Mouse (Mus musculus): ENCODE data around the gene Kdm5a. TPM values are rescaled to one million over a fixed set of nuclear protein-coding genes. Genes with fewer than 3 reads are reported as not detected.

The Kdm5a gene
- polyA plus RNA-seq, 1 experiment from 2014 or later = 61.6 TPM

DNA sequence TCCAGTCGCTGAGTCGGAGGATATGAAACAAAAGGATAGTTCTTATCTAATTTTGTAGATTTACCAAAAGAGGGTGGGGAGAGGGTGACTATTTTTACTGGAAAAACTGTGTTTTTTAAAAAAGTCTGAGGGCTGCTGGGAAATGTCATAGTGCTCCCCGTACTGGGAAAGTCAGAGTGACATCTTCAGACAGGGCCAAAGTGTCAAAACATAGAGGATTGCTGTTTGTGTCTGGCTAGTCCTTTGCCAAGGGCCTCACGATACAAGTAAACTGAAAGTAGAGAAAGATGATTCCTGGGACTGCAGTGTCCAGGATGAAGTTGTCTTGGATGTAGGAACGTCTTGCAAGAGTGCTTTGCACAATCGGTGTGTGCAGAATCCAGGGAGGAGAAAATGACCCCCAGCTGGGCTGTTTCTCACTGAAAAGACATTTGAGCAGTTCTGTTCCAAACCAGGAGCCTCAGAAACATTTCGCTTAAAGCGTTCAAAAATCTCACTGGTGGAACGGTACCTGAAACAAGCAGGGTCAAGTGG lies 100.5 kb downstream of the Kdm5a start:
- DNase-seq (ENCODE audit: low spot score) (no peak), ATAC-seq (ENCODE audit: insufficient read depth, low FRiP score, low TSS enrichment) (no peak)
- 56% methylated on average over 9 of the region's 9 CpGs for WGBS
- H3K9ac ChIP-seq (ENCODE audit: low read length) = no peak overlapping the region
- H3K4me1 ChIP-seq (ENCODE audit: control insufficient read depth, insufficient read depth, low read length) = no peaks in the 10 kb centered on the region
- H3K27ac ChIP-seq (ENCODE audit: low read depth, low read length) = no peak overlapping the region
- H3K36me3 ChIP-seq (ENCODE audit: control insufficient read depth, insufficient read depth, low read length) = no peaks in the 10 kb centered on the region
- H3K4me3 ChIP-seq (ENCODE audit: low read depth, low read length) = no peak overlapping the region
- H3K27me3 ChIP-seq (ENCODE audit: control insufficient read depth, insufficient read depth, low read length) = peaks cover 29% of the 10 kb centered on the region
- no peak overlapping the region; the same call in 1 of the 2 replicates for H3K4me2 ChIP-seq (ENCODE audit: low read depth)
- no peaks in the 10 kb centered on the region for H3K9me3 ChIP-seq (ENCODE audit: control insufficient read depth, low read length)

DNA sequence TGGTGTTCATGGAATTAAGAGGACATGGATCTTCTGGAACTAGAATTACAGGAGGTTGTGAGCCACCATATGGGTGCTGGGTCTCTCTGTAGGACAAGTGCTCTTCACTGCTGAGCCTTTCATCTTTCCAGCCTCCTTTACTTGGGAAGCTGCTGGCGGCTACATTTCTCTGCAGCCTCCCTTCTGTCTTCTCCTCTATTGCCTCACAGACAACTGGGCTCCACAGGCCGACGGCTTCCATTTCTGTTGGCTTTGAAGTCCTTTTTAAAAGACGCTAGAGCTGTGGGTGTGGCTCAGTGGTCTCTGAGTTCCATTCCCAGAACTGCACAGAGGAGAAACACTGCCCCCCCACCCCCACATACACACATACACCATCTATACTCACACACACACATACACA lies 101.5 kb downstream of the Kdm5a start:
- Histone ChIP-seq H3K4me2 (ENCODE audit: low read depth) (no peak overlapping the region), H3K9ac (ENCODE audit: low read length) (no peak overlapping the region), H3K27ac (ENCODE audit: low read depth, low read length) (no peak overlapping the region), H3K27me3 (ENCODE audit: control insufficient read depth, insufficient read depth, low read length) (peaks cover 29% of the 10 kb centered on the region), H3K4me3 (ENCODE audit: low read depth, low read length) (no peak overlapping the region), H3K9me3 (ENCODE audit: control insufficient read depth, low read length) (no peaks in the 10 kb centered on the region), H3K36me3 (ENCODE audit: control insufficient read depth, insufficient read depth, low read length) (no peaks in the 10 kb centered on the region), H3K4me1 (ENCODE audit: control insufficient read depth, insufficient read depth, low read length) (no peaks in the 10 kb centered on the region)
- ATAC-seq (ENCODE audit: insufficient read depth, low FRiP score, low TSS enrichment) (no peak), DNase-seq (ENCODE audit: low spot score) (no peak)
- 20% methylated on average over 4 of the region's 4 CpGs for WGBS

DNA sequence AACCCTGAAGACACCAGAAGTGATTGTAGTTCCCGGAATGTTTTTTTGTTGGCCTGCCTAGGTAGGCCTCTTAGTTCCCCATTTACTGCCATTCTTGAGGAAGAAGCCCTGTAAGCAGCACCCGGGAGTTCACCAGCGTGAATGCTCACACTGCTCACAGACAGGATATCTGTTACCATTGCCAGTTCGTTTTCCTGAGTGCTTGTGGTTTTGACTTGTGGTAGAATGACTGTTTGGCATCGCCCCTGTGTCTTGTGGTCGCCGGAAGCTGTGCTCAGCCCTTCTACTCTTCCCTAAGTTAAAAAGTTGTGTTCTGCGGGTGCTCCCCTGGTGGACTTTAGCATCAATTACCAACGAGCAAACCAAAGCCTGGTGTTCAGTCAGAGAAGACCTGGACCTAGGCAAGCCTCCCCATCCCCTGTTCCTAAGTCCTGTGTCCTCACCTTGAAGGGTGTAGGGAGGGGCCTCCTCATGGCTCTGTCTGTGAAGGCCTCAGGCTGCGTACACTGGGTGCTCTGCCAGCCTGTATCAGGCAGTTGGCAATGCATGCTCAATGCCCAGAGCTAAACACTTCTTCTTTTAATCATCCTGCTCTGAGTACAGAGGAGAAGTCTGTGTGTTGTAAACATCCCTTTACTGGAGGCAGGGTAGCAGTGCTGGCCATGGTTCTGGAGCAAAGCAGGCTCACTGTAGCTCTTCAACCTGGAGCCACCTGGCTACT lies 102.8 kb downstream of the Kdm5a start:
- Histone ChIP-seq H3K36me3 (ENCODE audit: control insufficient read depth, insufficient read depth, low read length) (no peaks in the 10 kb centered on the region), H3K27ac (ENCODE audit: low read depth, low read length) (no peak overlapping the region), H3K9ac (ENCODE audit: low read length) (no peak overlapping the region), H3K4me2 (ENCODE audit: low read depth) (no peak overlapping the region), H3K4me3 (ENCODE audit: low read depth, low read length) (no peak overlapping the region), H3K4me1 (ENCODE audit: control insufficient read depth, insufficient read depth, low read length) (peaks cover 1% of the 10 kb centered on the region), H3K9me3 (ENCODE audit: control insufficient read depth, low read length) (no peaks in the 10 kb centered on the region), H3K27me3 (ENCODE audit: control insufficient read depth, insufficient read depth, low read length) (peaks cover 29% of the 10 kb centered on the region)
- DNase-seq (ENCODE audit: low spot score) (no peak), ATAC-seq (ENCODE audit: insufficient read depth, low FRiP score, low TSS enrichment) (no peak)
- 82% methylated on average over 10 of the region's 10 CpGs for WGBS

DNA sequence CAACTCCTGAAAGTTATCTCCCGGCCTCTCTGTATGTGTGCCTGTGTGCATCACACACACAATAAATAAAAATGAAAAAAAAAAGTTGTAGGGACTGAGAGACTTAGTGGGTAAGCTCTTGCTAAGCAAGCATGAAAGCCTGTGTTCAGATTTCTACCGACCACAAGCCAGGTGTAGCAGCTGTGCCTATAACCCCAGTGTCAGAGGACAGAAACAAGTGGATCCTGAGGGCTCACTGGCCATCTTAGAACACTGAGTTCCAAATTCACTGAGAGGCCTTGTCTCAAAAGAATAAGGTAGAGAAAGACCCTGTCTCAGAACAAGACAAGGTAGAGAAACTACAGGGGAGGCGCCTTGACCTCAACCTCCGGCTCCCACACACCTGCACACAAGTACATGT lies 104.3 kb downstream of the Kdm5a start:
- H3K9ac ChIP-seq (ENCODE audit: low read length) = no peak overlapping the region
- no peak for ATAC-seq (ENCODE audit: insufficient read depth, low FRiP score, low TSS enrichment)
- H3K4me1 ChIP-seq (ENCODE audit: control insufficient read depth, insufficient read depth, low read length) = peaks cover 5% of the 10 kb centered on the region
- no peak overlapping the region for H3K4me2 ChIP-seq (ENCODE audit: low read depth)
- H3K27ac ChIP-seq (ENCODE audit: low read depth, low read length) = no peak overlapping the region
- peaks cover 16% of the 10 kb centered on the region for H3K27me3 ChIP-seq (ENCODE audit: control insufficient read depth, insufficient read depth, low read length)
- H3K36me3 ChIP-seq (ENCODE audit: control insufficient read depth, insufficient read depth, low read length) = no peaks in the 10 kb centered on the region
- H3K9me3 ChIP-seq (ENCODE audit: control insufficient read depth, low read length) = no peaks in the 10 kb centered on the region
- WGBS = 91% methylated on average over 4 of the region's 4 CpGs
- DNase-seq (ENCODE audit: low spot score) = no peak
- no peak overlapping the region for H3K4me3 ChIP-seq (ENCODE audit: low read depth, low read length)

DNA sequence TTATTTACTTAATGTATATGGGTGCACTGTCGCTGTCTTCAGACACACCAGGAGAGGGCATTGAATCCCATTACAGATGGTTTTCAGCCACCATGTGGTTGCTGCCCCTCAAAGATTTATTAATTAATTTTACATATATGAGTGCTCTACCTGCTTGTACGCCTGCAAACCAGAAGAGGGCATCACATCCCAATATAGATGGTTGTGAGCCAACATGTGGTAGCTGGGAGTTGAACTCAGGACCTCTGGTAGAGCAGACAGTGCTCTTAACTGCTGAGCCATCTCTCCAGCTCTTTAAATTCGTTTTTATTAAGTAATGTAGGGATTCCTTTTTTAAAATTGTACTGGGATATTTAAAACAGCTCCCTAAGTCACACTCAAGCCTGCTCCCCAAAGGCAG lies 105.3 kb downstream of the Kdm5a start:
- ATAC-seq (ENCODE audit: insufficient read depth, low FRiP score, low TSS enrichment) (no peak), DNase-seq (ENCODE audit: low spot score) (no peak)
- Histone ChIP-seq H3K4me3 (ENCODE audit: low read depth, low read length) (no peak overlapping the region), H3K4me1 (ENCODE audit: control insufficient read depth, insufficient read depth, low read length) (peaks cover 7% of the 10 kb centered on the region), H3K27me3 (ENCODE audit: control insufficient read depth, insufficient read depth, low read length) (peaks cover 6% of the 10 kb centered on the region), H3K9ac (ENCODE audit: low read length) (no peak overlapping the region), H3K9me3 (ENCODE audit: control insufficient read depth, low read length) (no peaks in the 10 kb centered on the region), H3K27ac (ENCODE audit: low read depth, low read length) (no peak overlapping the region), H3K36me3 (ENCODE audit: control insufficient read depth, insufficient read depth, low read length) (no peaks in the 10 kb centered on the region), H3K4me2 (ENCODE audit: low read depth) (no peak overlapping the region)
- 67% methylated on average over 3 of the region's 3 CpGs for WGBS

DNA sequence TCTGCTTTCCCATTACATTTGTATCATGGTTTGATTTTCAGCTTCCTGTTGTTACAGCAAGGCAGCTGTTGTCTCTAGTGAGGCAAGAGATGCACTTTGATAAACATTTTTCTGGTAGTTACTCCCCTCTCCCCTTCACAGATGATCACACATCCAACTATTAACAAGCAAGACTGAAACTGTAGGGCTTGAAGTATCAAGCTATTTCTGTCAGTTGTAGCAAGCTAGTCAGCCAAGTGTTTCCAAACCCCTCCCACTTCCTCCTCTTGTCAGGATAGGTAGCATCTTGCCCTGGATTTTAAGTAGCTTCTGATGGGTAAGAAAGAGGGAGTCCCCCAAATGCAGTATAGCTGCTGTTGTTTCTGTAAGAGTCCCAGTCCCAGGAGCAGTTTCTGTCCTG lies 105.8 kb downstream of the Kdm5a start:
- no peak for ATAC-seq (ENCODE audit: insufficient read depth, low FRiP score, low TSS enrichment)
- no peak for DNase-seq (ENCODE audit: low spot score)
- Histone ChIP-seq H3K27ac (ENCODE audit: low read depth, low read length) (no peak overlapping the region), H3K27me3 (ENCODE audit: control insufficient read depth, insufficient read depth, low read length) (peaks cover under 1% of the 10 kb centered on the region), H3K4me3 (ENCODE audit: low read depth, low read length) (no peak overlapping the region), H3K4me1 (ENCODE audit: control insufficient read depth, insufficient read depth, low read length) (peaks cover 7% of the 10 kb centered on the region), H3K36me3 (ENCODE audit: control insufficient read depth, insufficient read depth, low read length) (no peaks in the 10 kb centered on the region), H3K4me2 (ENCODE audit: low read depth) (no peak overlapping the region), H3K9me3 (ENCODE audit: control insufficient read depth, low read length) (no peaks in the 10 kb centered on the region), H3K9ac (ENCODE audit: low read length) (no peak overlapping the region)

DNA sequence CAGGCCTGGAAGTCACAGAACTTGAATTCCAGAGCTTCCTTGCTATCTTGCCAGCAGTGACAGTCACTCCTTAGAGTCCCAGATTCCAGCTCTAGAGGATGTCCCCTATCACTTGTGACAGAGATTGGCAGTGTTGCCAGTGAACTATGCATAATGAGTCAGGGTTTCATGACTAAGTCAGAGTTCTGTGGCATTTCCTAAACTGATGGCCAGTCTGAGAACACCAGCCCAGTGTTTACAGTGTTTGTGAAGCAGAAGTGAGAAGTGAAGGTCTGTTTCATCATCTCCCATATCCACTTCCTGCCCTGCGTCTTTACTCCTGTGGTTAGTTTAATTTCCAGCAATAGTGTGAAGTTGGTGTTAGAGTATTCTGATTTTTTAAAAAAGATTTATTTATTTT lies 106.7 kb downstream of the Kdm5a start:
- 84% methylated on average over 1 of the region's 1 CpGs for WGBS

DNA sequence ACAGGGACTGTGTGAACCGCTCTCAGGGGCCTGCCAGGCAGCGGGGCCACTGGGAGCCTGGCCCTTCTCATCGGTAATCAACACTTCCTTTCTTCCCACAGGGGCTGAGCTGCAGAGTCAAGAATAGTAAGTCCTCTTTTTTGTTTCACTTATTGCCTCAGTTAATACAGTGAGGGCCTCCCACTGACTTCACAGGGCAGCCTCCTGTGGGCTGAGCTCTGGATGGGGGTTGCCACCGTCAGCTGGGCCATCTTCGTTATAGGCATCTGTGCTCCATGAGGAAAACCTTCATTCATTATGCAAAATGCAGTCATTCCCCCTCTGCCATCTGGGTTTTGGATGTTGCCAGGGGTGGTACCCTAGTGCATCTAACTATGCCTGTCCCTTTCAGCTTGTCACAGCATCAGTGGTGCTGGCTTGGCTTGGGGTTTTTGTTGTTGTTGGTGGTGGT lies 108.1 kb downstream of the Kdm5a start:
- Histone ChIP-seq H3K4me2 (ENCODE audit: low read depth) (no peak overlapping the region), H3K4me1 (ENCODE audit: control insufficient read depth, insufficient read depth, low read length) (peaks cover 7% of the 10 kb centered on the region), H3K9ac (ENCODE audit: low read length) (peak overlapping the region; percentile 26; the same call in 1 of the 2 replicates), H3K27me3 (ENCODE audit: control insufficient read depth, insufficient read depth, low read length) (no peaks in the 10 kb centered on the region), H3K4me3 (ENCODE audit: low read depth, low read length) (no peak overlapping the region), H3K9me3 (ENCODE audit: control insufficient read depth, low read length) (no peaks in the 10 kb centered on the region), H3K27ac (ENCODE audit: low read depth, low read length) (peak overlapping the region; percentile 76), H3K36me3 (ENCODE audit: control insufficient read depth, insufficient read depth, low read length) (no peaks in the 10 kb centered on the region)
- DNase-seq (ENCODE audit: low spot score) = peak; percentile 56
- WGBS = 5% methylated on average over 5 of the region's 5 CpGs
- peak; percentile 85 for ATAC-seq (ENCODE audit: insufficient read depth, low FRiP score, low TSS enrichment)

More for the DNA sequence above, 106.7 kb downstream of the Kdm5a start:
- no peaks in the 10 kb centered on the region for H3K9me3 ChIP-seq (ENCODE audit: control insufficient read depth, low read length)
- H3K36me3 ChIP-seq (ENCODE audit: control insufficient read depth, insufficient read depth, low read length) = no peaks in the 10 kb centered on the region
- no peaks in the 10 kb centered on the region for H3K27me3 ChIP-seq (ENCODE audit: control insufficient read depth, insufficient read depth, low read length)
- DNase-seq (ENCODE audit: low spot score) (no peak), ATAC-seq (ENCODE audit: insufficient read depth, low FRiP score, low TSS enrichment) (no peak)
- H3K4me1 ChIP-seq (ENCODE audit: control insufficient read depth, insufficient read depth, low read length) = peaks cover 7% of the 10 kb centered on the region
- no peak overlapping the region for H3K27ac ChIP-seq (ENCODE audit: low read depth, low read length)
- H3K4me3 ChIP-seq (ENCODE audit: low read depth, low read length) = no peak overlapping the region
- no peak overlapping the region for H3K9ac ChIP-seq (ENCODE audit: low read length)
- no peak overlapping the region for H3K4me2 ChIP-seq (ENCODE audit: low read depth)
